Mouse (Mus musculus) liver, adult 2 months (tissue): ENCODE results near the gene Dyrk1a. TPM values are rescaled to one million over a fixed set of nuclear protein-coding genes. Genes with fewer than 3 reads are reported as not detected.

Experiments used
- DNase-seq: peaks from one replicate; pipeline ENCODE4 v3.0.0-alpha.2; 2011; ENCODE audit warnings: low read depth, low spot score; ENCODE audit errors: extremely low read depth
- H3K27ac ChIP-seq: fragments of 200-500 bp; replicated peaks from 2 replicates; pipeline ENCODE4 v1.5.1; 2012; ENCODE audit warnings: low read depth, mild to moderate bottlenecking, control low read depth, inconsistent platforms, low read length; ENCODE audit not compliant: insufficient read depth
- H3K27me3 ChIP-seq: fragments of 200-500 bp; 2 replicates; pipeline ENCODE4 v1.6.1; 2012; ENCODE audit warnings: mild to moderate bottlenecking, moderate library complexity, low read length, inconsistent platforms; ENCODE audit not compliant: control insufficient read depth, insufficient read depth
- H3K36me3 ChIP-seq: fragments of 200-500 bp; 2 replicates; pipeline ENCODE4 v1.6.1; 2012; ENCODE audit warnings: low read length, inconsistent platforms; ENCODE audit not compliant: control insufficient read depth, insufficient read depth
- H3K4me1 ChIP-seq: fragments of 200-500 bp; 2 replicates; pipeline ENCODE4 v1.6.1; 2011; ENCODE audit warnings: low read length; ENCODE audit not compliant: control insufficient read depth, insufficient read depth
- H3K4me3 ChIP-seq: fragments of 200-500 bp; 2 replicates; pipeline ENCODE4 v1.5.1; 2011; ENCODE audit warnings: low read depth, mild to moderate bottlenecking, control low read depth, low read length, moderate library complexity; ENCODE audit not compliant: insufficient read depth
- H3K79me2 ChIP-seq: fragments of 200-500 bp; 2 replicates; pipeline ENCODE4 v1.6.1; 2012; ENCODE audit warnings: inconsistent platforms, mild to moderate bottlenecking, low read length, moderate library complexity; ENCODE audit not compliant: control insufficient read depth, insufficient read depth
- H3K9ac ChIP-seq: fragments of 200-500 bp; 2 replicates; pipeline ENCODE4 v1.6.1; 2012; ENCODE audit warnings: low read depth, mild to moderate bottlenecking, control low read depth, inconsistent platforms, low read length
- CTCF ChIP-seq: fragments of 200-500 bp; IDR thresholded peaks from 2 replicates; pipeline ENCODE4 v1.5.1; 2011; ENCODE audit warnings: low read depth, low read length, control low read depth
- POLR2A ChIP-seq: fragments of 200-500 bp; IDR thresholded peaks from 2 replicates; pipeline ENCODE4 v1.6.1; 2011; ENCODE audit warnings: low read length, control low read depth; ENCODE audit not compliant: insufficient read depth; ENCODE audit errors: extremely low read depth
- WGBS: fragments of 180-500 bp; shearing (Covaris S2); methylation state at CpG from one replicate; pipeline ENCODE4 v1.1.7; 2018; 5-methylcytosine and 5-hydroxymethylcytosine counted together
- polyA plus RNA-seq: library from polyadenylated mRNA; depleted of rRNA; stranded (reverse); fragments of >200 nt; gene quantifications from 2 replicates; pipeline ENCODE4 v1.2.3, GENCODE M21; 2012
- total RNA-seq: library from RNA; depleted of rRNA; stranded (reverse); fragments of >200 nt; gene quantifications from 2 replicates; pipeline ENCODE4 v1.2.3, GENCODE M21; 2014

The Dyrk1a gene
- total and polyA plus RNA-seq, 2 experiments, result 12.2 to 13.6 TPM

DNA sequence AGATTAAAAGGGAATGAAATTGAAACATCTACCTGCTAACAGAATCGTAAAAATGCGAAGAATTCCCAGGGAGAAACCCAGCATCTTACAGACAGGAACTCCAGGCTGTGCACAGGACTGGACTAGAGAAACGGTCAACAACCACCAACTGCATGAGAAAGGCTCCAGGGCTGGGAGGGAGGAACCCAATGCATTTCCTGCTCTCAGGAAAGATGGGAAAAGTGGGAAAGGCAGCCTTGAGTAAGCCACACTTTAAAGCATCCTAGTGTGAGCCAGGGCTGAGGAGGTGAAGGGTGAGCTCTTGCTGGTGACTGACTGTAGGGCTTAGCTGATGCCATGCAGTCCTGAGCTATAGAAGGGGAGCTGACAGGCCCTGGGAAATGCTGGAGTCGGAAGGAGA lies 131.3 kb downstream of the Dyrk1a start:
- Histone ChIP-seq H3K9ac (no peak overlapping the region), H3K4me1 (no peaks in the 10 kb centered on the region), H3K27ac (no peak overlapping the region), H3K27me3 (no peaks in the 10 kb centered on the region), H3K4me3 (no peak overlapping the region), H3K79me2 (no peaks in the 10 kb centered on the region), H3K36me3 (no peaks in the 10 kb centered on the region)
- WGBS, result 88% methylated on average over 4 of the region's 4 CpGs
- no peak for DNase-seq
- TF ChIP-seq CTCF (no peak), POLR2A (no peak)

DNA sequence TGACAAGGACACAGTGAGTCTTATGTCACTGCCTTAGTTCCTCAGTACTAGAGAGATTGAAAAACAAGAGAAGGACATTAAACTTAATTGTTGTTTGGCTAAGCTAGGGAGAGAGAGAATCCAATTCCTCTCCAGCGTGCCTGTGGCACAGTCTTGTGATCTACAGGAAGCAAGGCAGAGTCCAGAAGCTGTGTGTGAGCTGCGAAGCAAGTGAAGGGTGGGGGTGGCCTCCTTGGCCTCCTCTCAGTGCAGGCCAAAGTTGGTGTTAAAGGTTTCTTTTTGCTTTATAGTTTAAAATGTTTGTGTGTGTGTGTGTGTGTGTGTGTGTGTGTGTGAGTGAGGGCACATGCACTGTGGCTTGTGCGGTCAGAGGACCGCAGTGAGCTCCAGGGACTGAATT lies 132.2 kb downstream of the Dyrk1a start:
- no peak for TF ChIP-seq POLR2A
- no peak for TF ChIP-seq CTCF
- H3K4me3 ChIP-seq, result no peak overlapping the region
- H3K36me3 ChIP-seq, result no peaks in the 10 kb centered on the region
- H3K27me3 ChIP-seq, result no peaks in the 10 kb centered on the region
- H3K27ac ChIP-seq, result no peak overlapping the region
- H3K79me2 ChIP-seq, result no peaks in the 10 kb centered on the region
- 89% methylated on average over 4 of the region's 4 CpGs for WGBS
- H3K4me1 ChIP-seq, result no peaks in the 10 kb centered on the region
- DNase-seq, result no peak
- H3K9ac ChIP-seq, result no peak overlapping the region

DNA sequence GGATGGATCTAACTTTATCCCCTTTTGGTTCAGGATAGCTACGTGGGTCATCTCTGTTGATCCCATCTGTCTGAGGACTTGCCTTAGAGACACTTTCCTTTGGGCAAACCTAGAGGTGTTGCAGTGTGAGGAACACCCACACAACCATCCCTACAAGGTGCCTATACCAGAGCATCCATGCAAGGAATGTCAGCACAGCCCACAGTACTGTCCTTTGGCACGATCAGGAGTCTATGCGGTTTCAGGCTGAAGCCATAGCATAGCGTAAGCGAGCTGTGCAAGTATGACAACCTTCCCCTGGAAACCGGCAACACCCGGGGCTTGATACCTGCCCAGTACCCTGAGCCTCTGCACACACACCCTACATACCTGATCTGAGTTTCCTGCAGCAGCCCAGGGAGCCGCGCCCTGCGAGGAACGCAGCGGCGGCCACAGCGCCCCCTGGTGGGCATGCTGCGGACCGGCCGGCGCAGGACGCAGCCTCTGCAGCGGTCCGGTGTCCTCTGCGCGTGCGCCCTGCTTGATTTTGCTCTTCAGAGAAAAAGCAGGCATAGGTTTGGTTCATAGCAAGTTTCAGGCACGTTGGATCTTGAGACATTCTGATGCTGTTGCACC lies 143.8 kb downstream of the Dyrk1a start:
- 12% methylated on average over 25 of the region's 25 CpGs for WGBS
- no peaks in the 10 kb centered on the region for H3K36me3 ChIP-seq
- peak; percentile 28 for DNase-seq
- H3K4me3 ChIP-seq, result peak overlapping the region; percentile 9; the same call in 1 of the 2 replicates
- H3K9ac ChIP-seq, result no peak overlapping the region
- no peaks in the 10 kb centered on the region for H3K79me2 ChIP-seq
- no peaks in the 10 kb centered on the region for H3K27me3 ChIP-seq
- TF ChIP-seq CTCF (peak; percentile 86), POLR2A (no peak)
- peaks cover 3% of the 10 kb centered on the region; the same call in 1 of the 2 replicates for H3K4me1 ChIP-seq
- H3K27ac ChIP-seq, result no peak overlapping the region

DNA sequence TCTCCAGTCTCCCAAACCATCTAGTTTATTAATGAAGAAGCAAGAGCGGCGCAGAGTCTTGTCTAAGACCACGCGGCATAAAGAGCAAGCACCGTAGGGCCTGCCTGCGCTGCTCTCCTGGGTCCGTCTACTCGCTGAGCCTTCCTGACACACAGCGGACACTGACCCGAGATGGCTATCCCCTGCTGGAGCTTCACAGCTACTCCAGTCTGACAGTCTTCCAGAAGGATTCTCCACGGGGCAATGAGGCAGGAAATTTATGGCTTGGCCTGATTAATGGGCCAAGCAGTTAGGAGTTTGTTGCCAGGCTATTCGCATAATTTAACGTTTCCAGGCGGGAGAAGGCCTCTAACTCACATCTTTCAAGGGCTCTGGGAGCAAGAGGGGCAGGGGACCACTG lies 144.7 kb downstream of the Dyrk1a start:
- TF ChIP-seq POLR2A (no peak), CTCF (no peak)
- no peaks in the 10 kb centered on the region for H3K79me2 ChIP-seq
- H3K4me3 ChIP-seq, result no peak overlapping the region
- no peaks in the 10 kb centered on the region for H3K27me3 ChIP-seq
- H3K27ac ChIP-seq, result no peak overlapping the region
- no peak for DNase-seq
- H3K36me3 ChIP-seq, result no peaks in the 10 kb centered on the region
- no peak overlapping the region for H3K9ac ChIP-seq
- 69% methylated on average over 14 of the region's 14 CpGs for WGBS
- peaks cover 3% of the 10 kb centered on the region; the same call in 1 of the 2 replicates for H3K4me1 ChIP-seq

DNA sequence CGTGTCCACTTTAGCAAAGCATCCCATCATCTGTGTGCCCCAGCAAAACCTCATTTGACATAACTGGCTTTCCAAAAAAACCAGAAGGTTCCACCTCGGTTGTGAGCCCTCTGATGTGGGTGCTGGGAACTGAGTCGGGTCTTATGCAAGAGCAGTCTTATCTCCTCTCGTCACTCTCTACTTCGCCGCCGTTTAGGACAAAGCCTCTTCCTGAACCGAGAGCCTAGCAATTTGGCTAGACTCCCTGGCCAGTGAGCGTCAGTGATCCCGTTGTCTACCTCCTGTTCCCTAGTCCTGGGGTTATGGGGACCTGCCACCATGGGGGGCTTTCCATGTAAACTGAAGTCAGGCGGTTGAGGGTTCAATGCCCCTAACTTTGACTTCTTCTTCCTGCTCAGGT lies 147.2 kb downstream of the Dyrk1a start:
- no peaks in the 10 kb centered on the region for H3K36me3 ChIP-seq
- no peak overlapping the region for H3K27ac ChIP-seq
- TF ChIP-seq POLR2A, result no peak
- TF ChIP-seq CTCF, result no peak
- WGBS, result 90% methylated on average over 11 of the region's 11 CpGs
- no peaks in the 10 kb centered on the region for H3K27me3 ChIP-seq
- H3K4me3 ChIP-seq, result no peak overlapping the region
- no peak for DNase-seq
- H3K4me1 ChIP-seq, result peaks cover 3% of the 10 kb centered on the region; the same call in 1 of the 2 replicates
- H3K79me2 ChIP-seq, result no peaks in the 10 kb centered on the region
- H3K9ac ChIP-seq, result no peak overlapping the region

DNA sequence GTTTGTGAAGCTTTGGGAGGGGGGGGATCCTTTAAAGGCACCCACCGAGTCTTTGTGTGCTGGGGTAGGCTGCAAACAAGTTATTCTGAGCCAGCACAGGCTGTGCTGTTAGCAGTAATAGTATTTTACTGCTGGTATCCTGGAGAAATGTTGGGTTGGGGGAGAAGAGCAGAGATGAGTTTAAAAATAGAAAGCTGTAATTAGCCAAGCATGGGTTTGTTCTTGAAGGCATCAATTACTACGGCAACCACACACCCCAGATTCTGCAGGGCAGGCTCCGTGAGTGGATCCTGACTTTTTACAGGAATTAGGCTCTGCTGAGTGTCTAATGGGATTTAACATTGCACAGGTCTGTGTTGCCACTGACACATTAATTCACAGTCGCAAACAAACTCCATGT lies 149.1 kb downstream of the Dyrk1a start:
- TF ChIP-seq POLR2A (no peak), CTCF (no peak)
- Histone ChIP-seq H3K4me1 (no peaks in the 10 kb centered on the region; the same call in 1 of the 2 replicates), H3K9ac (no peak overlapping the region), H3K27ac (no peak overlapping the region), H3K4me3 (no peak overlapping the region), H3K36me3 (no peaks in the 10 kb centered on the region), H3K79me2 (no peaks in the 10 kb centered on the region), H3K27me3 (no peaks in the 10 kb centered on the region)
- WGBS, result 73% methylated on average over 4 of the region's 4 CpGs
- no peak for DNase-seq
